Mouse (Mus musculus) neural tube, embryonic 12.5 days (tissue): ENCODE data around the gene Sdk1. TPM values are rescaled to one million over a fixed set of nuclear protein-coding genes. Genes with fewer than 3 reads are reported as not detected.

Experiments
- ATAC-seq: fragments of 200-750 bp; cut with Nextera tagmentation; 2 replicates; pipeline ENCODE4 v1.8.0; 2017; ENCODE audit warnings: low read depth, mild to moderate bottlenecking, moderate TSS enrichment, moderate library complexity; ENCODE audit not compliant: low FRiP score
- H3K27ac ChIP-seq: fragments of 300-500 bp; sonication (generic); 2 replicates; pipeline ENCODE4 v1.5.1; 2016
- H3K27me3 ChIP-seq: fragments of 300-500 bp; sonication (generic); replicated peaks from 2 replicates; pipeline ENCODE4 v1.6.1; 2016; ENCODE audit warnings: mild to moderate bottlenecking
- H3K36me3 ChIP-seq: fragments of 300-500 bp; sonication (generic); 2 replicates; pipeline ENCODE4 v1.6.1; 2016; ENCODE audit warnings: mild to moderate bottlenecking
- H3K4me1 ChIP-seq: fragments of 300-500 bp; sonication (generic); 2 replicates; pipeline ENCODE4 v1.6.1; 2016
- H3K4me2 ChIP-seq: fragments of 300-500 bp; sonication (generic); replicated peaks from 2 replicates; pipeline ENCODE4 v1.6.1; 2016; ENCODE audit warnings: mild to moderate bottlenecking
- H3K4me3 ChIP-seq: fragments of 300-500 bp; sonication (generic); 2 replicates; pipeline ENCODE4 v1.5.1; 2016
- H3K9ac ChIP-seq: fragments of 300-500 bp; sonication (generic); 2 replicates; pipeline ENCODE4 v1.6.1; 2016; ENCODE audit warnings: mild to moderate bottlenecking
- H3K9me3 ChIP-seq: fragments of 300-500 bp; sonication (generic); 2 replicates; pipeline ENCODE4 v1.6.1; 2016; ENCODE audit warnings: mild to moderate bottlenecking
- WGBS: fragments of 180-500 bp; shearing (Covaris S2); methylation state at CpG from one replicate; pipeline ENCODE4 v1.1.7; 2016; 5-methylcytosine and 5-hydroxymethylcytosine counted together
- polyA plus RNA-seq: library from polyadenylated mRNA; unstranded; fragments of >200 nt; fragmentation: Nextera tagmentation; extraction: Ambion mirVana; gene quantifications from 2 replicates; pipeline ENCODE4 v1.2.1, GENCODE M21; 2016

Gene Sdk1
- polyA plus RNA-seq, 1 experiment from 2014 or later = 4.7 TPM

DNA sequence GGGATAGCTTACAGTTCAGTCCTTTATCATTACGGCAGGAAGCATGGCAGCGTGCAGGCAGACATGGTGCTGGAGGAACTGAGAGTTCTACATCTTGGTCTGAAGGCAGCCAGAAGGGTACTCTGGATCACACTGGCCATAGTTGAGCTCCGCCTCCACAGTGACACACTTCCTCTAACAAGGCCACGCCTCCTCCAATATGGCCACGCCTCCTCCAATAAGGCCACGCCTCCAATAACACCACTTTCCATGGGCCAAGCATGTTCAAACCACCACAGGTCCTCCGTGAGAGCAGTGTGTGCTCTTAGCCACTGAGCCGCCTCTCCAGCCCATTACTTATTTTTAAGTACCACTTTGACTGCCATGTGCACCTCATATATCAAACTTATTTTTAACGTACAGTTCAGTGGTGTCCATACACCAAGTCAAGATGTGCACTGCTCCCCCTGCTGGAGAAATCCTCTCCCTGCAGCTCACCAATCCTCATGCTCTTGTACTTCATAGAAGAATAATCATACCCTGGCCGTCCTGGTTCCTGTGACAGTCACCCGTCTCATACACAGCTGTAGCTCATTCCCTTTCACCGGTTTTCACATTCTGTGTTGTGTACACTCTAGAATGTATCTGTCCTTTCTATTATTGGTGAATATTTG is 979.7 kb downstream of the Sdk1 start:
- Histone ChIP-seq H3K4me1 (no peaks in the 10 kb centered on the region), H3K27me3 (no peaks in the 10 kb centered on the region), H3K9me3 (peaks cover 6% of the 10 kb centered on the region; the same call in 1 of the 2 replicates), H3K27ac (no peak overlapping the region), H3K4me2 (no peak overlapping the region), H3K36me3 (no peaks in the 10 kb centered on the region), H3K9ac (no peak overlapping the region), H3K4me3 (no peak overlapping the region)
- no peak for ATAC-seq
- WGBS = 91% methylated on average over 12 of the region's 12 CpGs

- no peaks in the 10 kb centered on the region for H3K27me3 ChIP-seq
- H3K9me3 ChIP-seq = no peaks in the 10 kb centered on the region
- H3K4me1 ChIP-seq = no peaks in the 10 kb centered on the region
- no peak overlapping the region for H3K27ac ChIP-seq
- ATAC-seq = no peak
- H3K4me3 ChIP-seq = no peak overlapping the region
- H3K4me2 ChIP-seq = no peak overlapping the region
- WGBS = 48% methylated on average over 18 of the region's 18 CpGs
- H3K36me3 ChIP-seq = no peaks in the 10 kb centered on the region
- no peak overlapping the region for H3K9ac ChIP-seq
Observed at GRCm38 (mm10) chr5:142228957-142229810, 987.9 kb downstream of the Sdk1 start.

DNA sequence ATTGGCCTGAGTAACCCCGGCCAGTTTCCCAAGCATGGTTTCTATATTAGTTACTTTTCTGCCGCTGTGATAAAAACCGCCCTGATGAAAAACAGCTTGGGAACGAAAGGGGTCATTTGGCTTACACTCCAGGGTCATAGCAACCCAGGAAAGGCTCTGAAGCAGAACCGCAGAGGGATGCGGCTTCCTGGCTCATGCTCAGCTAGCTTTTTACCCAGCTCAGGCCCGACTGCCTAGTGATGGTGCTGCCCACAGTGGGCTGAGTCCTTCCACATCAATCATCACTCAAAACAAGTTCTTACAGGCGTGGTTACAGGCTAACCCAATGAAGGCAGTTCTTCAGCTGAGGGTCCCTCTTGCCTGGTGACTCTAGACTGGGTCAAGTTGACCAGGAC is 988.5 kb downstream of the Sdk1 start:
- H3K36me3 ChIP-seq = no peaks in the 10 kb centered on the region
- no peaks in the 10 kb centered on the region for H3K27me3 ChIP-seq
- no peak overlapping the region for H3K4me2 ChIP-seq
- H3K4me1 ChIP-seq = no peaks in the 10 kb centered on the region
- no peak overlapping the region for H3K27ac ChIP-seq
- H3K9me3 ChIP-seq = no peaks in the 10 kb centered on the region
- H3K4me3 ChIP-seq = no peak overlapping the region
- ATAC-seq = no peak
- 86% methylated on average over 8 of the region's 8 CpGs for WGBS
- H3K9ac ChIP-seq = no peak overlapping the region

DNA sequence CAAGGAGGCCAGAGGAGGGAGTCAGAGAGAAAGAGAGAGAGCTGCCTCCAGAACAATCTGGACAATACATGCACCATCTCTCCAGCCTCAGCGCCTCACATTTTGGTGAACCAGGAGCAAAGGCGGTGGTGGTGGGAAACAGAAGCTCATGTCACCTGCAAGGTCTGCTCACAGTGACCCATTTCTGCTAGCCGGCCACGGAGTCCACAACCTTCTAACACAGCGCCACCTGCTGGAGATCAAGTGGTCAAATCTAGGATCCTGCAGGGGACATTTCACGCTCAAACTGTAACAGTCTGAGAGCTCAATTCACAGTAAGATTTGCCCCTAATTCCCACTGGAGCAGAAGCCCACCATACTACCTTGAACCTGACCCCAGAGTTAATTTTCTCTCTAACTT is 999.0 kb downstream of the Sdk1 start:
- 92% methylated on average over 6 of the region's 6 CpGs for WGBS
- H3K9ac ChIP-seq = no peak overlapping the region
- no peak overlapping the region for H3K4me3 ChIP-seq
- H3K36me3 ChIP-seq = no peaks in the 10 kb centered on the region
- H3K9me3 ChIP-seq = no peaks in the 10 kb centered on the region
- H3K4me2 ChIP-seq = no peak overlapping the region
- no peaks in the 10 kb centered on the region for H3K4me1 ChIP-seq
- H3K27me3 ChIP-seq = no peaks in the 10 kb centered on the region
- no peak for ATAC-seq
- H3K27ac ChIP-seq = no peak overlapping the region

- H3K27ac ChIP-seq = no peak overlapping the region
- H3K4me3 ChIP-seq = no peak overlapping the region
- H3K4me2 ChIP-seq = no peak overlapping the region
- H3K9me3 ChIP-seq = no peaks in the 10 kb centered on the region; the same call in 1 of the 2 replicates
- WGBS = 49% methylated on average over 3 of the region's 3 CpGs
- no peak for ATAC-seq
- H3K9ac ChIP-seq = no peak overlapping the region
- H3K27me3 ChIP-seq = no peaks in the 10 kb centered on the region
- no peaks in the 10 kb centered on the region for H3K4me1 ChIP-seq
- no peaks in the 10 kb centered on the region for H3K36me3 ChIP-seq
Observed at GRCm38 (mm10) chr5:142242597-142242996, 1001.3 kb downstream of the Sdk1 start.

- Histone ChIP-seq H3K36me3 (no peaks in the 10 kb centered on the region), H3K4me2 (no peak overlapping the region), H3K4me1 (no peaks in the 10 kb centered on the region), H3K9me3 (no peaks in the 10 kb centered on the region; the same call in 1 of the 2 replicates), H3K27me3 (no peaks in the 10 kb centered on the region), H3K4me3 (no peak overlapping the region), H3K9ac (no peak overlapping the region), H3K27ac (no peak overlapping the region)
- 86% methylated on average over 2 of the region's 2 CpGs for WGBS
- ATAC-seq = no peak
Observed at GRCm38 (mm10) chr5:142243069-142243468, 1001.8 kb downstream of the Sdk1 start.

DNA sequence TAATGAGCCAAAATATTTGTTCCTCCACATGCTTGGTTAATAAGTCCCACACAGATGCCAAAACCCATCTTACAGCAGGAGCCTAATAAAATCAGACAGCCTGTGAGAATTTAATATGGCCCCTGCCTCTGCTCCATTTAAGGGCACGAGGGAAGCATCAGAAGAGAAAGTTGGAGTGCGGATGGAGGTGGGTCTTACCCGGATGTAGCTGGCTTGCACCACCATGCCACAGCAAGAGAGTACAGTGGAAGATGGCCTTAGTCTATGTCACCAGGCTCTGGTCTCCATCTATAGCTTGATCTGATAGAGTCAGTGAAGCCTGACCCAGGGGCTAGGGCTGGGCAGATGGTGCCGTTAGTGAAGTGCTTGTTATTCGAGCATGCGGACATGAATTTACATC is 1014.9 kb downstream of the Sdk1 start:
- no peak for ATAC-seq
- no peaks in the 10 kb centered on the region for H3K36me3 ChIP-seq
- 74% methylated on average over 6 of the region's 6 CpGs for WGBS

DNA sequence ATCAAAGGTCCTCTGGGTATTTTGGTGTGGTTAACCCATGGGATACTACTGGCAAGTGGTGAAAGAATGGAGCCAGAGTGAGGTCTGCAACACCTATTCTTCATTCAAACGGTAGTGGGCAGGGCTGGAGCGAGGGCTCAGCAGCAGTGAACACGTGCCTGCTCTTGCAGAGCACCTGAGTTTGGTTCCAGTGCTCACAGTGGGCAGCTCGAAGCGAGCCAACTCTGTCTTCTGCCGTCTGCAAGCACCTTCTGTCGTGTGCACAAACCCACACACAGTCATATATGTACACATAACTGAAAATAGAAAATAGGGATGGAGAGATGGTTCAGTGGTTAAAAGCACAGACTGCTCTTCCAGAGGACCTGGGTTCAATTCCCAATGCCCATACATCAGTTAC is 1017.4 kb downstream of the Sdk1 start:
- Histone ChIP-seq H3K9me3 (no peaks in the 10 kb centered on the region), H3K27ac (no peak overlapping the region), H3K4me3 (no peak overlapping the region), H3K9ac (no peak overlapping the region), H3K4me1 (no peaks in the 10 kb centered on the region), H3K27me3 (no peaks in the 10 kb centered on the region), H3K4me2 (no peak overlapping the region), H3K36me3 (no peaks in the 10 kb centered on the region)
- ATAC-seq = no peak
- WGBS = 86% methylated on average over 7 of the region's 7 CpGs

More for the DNA sequence above, 1014.9 kb downstream of the Sdk1 start:
- Histone ChIP-seq H3K4me3 (no peak overlapping the region), H3K9me3 (no peaks in the 10 kb centered on the region), H3K4me2 (no peak overlapping the region), H3K27ac (no peak overlapping the region), H3K27me3 (no peaks in the 10 kb centered on the region), H3K9ac (no peak overlapping the region), H3K4me1 (no peaks in the 10 kb centered on the region)

DNA sequence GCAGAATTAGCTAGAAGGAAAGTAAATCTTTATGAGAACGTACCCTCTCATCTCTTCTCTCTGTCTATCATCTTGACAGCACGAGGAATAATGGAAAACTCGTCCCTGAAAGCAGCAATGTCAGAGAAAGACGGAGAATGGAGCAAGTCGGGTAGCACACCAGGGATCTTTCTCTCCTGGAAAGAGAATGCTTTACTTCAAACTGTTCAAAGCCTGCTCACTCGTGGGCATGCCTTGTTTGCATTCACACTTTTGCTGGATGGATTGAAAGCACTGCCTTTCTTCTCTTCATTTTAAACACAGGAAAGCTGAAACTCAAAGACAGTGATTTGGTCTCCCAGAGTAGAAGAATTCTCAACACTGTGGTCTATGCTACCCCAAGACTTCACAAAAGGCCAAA is 1020.8 kb downstream of the Sdk1 start:
- H3K4me1 ChIP-seq = no peaks in the 10 kb centered on the region
- H3K4me3 ChIP-seq = no peak overlapping the region
- no peak overlapping the region for H3K4me2 ChIP-seq
- H3K36me3 ChIP-seq = no peaks in the 10 kb centered on the region
- no peaks in the 10 kb centered on the region for H3K27me3 ChIP-seq
- no peak overlapping the region for H3K9ac ChIP-seq
- no peaks in the 10 kb centered on the region for H3K9me3 ChIP-seq
- no peak for ATAC-seq
- H3K27ac ChIP-seq = no peak overlapping the region
- WGBS = 45% methylated on average over 6 of the region's 6 CpGs

Other genes starting within 250 kb of the Sdk1 start
- gene Card11, start 240.9 kb upstream of the Sdk1 start, polyA plus RNA-seq = 0.37 and 0.48 TPM in 2 replicates